Mouse (Mus musculus) common myeloid progenitor, adult 5-6 weeks (primary cell): ENCODE results near the gene Hist2h2ac. TPM values are rescaled to one million over a fixed set of nuclear protein-coding genes. Genes with fewer than 3 reads are reported as not detected.
"Not testable (repeated sequence)": the region's sequence is repeated elsewhere in the genome, so short reads cannot be mapped to it uniquely, and the experiment has no call there.

Experiments
- ATAC-seq: replicated peaks from 2 replicates; pipeline ENCODE4 v1.8.0; 2016; ENCODE audit warnings: low read depth, mild to moderate bottlenecking, moderate TSS enrichment, inconsistent platforms; ENCODE audit not compliant: poor library complexity, severe bottlenecking
- total RNA-seq: library from RNA; stranded (forward); fragments of 200-1000, 187-1606 nt; gene quantifications from 2 replicates; pipeline ENCODE4 v1.2.3, GENCODE M21; 2017

The Hist2h2ac gene
- total RNA-seq, 1 experiment from 2014 or later = 2,638 TPM

GRCm38 (mm10) chr3:96230910-96231757 lies 10.5 kb upstream of the Hist2h2ac start:
- no peak for ATAC-seq

- ATAC-seq = 0 out of 2 replicates have a peak, but pooled peaks have one; percentile 33
Measured at GRCm38 (mm10) chr3:96230404-96230803, 9.7 kb upstream of the Hist2h2ac start.

GRCm38 (mm10) chr3:96228828-96229227 lies 8.1 kb upstream of the Hist2h2ac start:
- ATAC-seq = no peak

- ATAC-seq = peak; percentile 29; the same call in 1 of the 2 replicates
Measured at GRCm38 (mm10) chr3:96226695-96227648, 6.3 kb upstream of the Hist2h2ac start.

- no peak for ATAC-seq
Measured at GRCm38 (mm10) chr3:96225421-96225820, 4.7 kb upstream of the Hist2h2ac start.

- no peak for ATAC-seq
Measured at GRCm38 (mm10) chr3:96222774-96223173, 2.1 kb upstream of the Hist2h2ac start.

- no peak for ATAC-seq
Measured at GRCm38 (mm10) chr3:96221640-96222038, 959 bp upstream of the Hist2h2ac start.

- not testable (repeated sequence) for ATAC-seq
Measured at GRCm38 (mm10) chr3:96220131-96220764, 432 bp downstream of the Hist2h2ac start.

- ATAC-seq = peak; percentile 53
Measured at GRCm38 (mm10) chr3:96219661-96220130, 984 bp downstream of the Hist2h2ac start, which contains the start of the genes Bola1 and Hist2h2ab. Bola1 (minus strand) TSS chr3:96219709. Hist2h2ab (plus strand) TSS chr3:96219865.

- peak; percentile 13; the same call in 1 of the 2 replicates for ATAC-seq
Measured at GRCm38 (mm10) chr3:96219191-96219641, 1.5 kb downstream of the Hist2h2ac start.

GRCm38 (mm10) chr3:96209242-96209641 lies 11.4 kb downstream of the Hist2h2ac start:
- ATAC-seq = 0 out of 2 replicates have a peak, but pooled peaks have one; percentile 22

- no peak for ATAC-seq
Measured at GRCm38 (mm10) chr3:96207819-96208218, 12.9 kb downstream of the Hist2h2ac start.

- no peak for ATAC-seq
Measured at GRCm38 (mm10) chr3:96199731-96200130, 20.9 kb downstream of the Hist2h2ac start.

- ATAC-seq = not testable (repeated sequence)
Measured at GRCm38 (mm10) chr3:96198601-96199251, 22.0 kb downstream of the Hist2h2ac start.

- peak; percentile 42 for ATAC-seq
Measured at GRCm38 (mm10) chr3:96198181-96198580, 22.5 kb downstream of the Hist2h2ac start.

- ATAC-seq = peak; percentile 81
Measured at GRCm38 (mm10) chr3:96197129-96197749, 23.4 kb downstream of the Hist2h2ac start.

GRCm38 (mm10) chr3:96196437-96197128 lies 24.1 kb downstream of the Hist2h2ac start:
- ATAC-seq = no peak
